Mouse (Mus musculus): ENCODE results near the gene Cyb561d1. TPM values are rescaled to one million over a fixed set of nuclear protein-coding genes. Genes with fewer than 3 reads are reported as not detected.

Gene Cyb561d1
- polyA plus RNA-seq, 1 experiment from 2014 or later = 2.6 TPM

DNA sequence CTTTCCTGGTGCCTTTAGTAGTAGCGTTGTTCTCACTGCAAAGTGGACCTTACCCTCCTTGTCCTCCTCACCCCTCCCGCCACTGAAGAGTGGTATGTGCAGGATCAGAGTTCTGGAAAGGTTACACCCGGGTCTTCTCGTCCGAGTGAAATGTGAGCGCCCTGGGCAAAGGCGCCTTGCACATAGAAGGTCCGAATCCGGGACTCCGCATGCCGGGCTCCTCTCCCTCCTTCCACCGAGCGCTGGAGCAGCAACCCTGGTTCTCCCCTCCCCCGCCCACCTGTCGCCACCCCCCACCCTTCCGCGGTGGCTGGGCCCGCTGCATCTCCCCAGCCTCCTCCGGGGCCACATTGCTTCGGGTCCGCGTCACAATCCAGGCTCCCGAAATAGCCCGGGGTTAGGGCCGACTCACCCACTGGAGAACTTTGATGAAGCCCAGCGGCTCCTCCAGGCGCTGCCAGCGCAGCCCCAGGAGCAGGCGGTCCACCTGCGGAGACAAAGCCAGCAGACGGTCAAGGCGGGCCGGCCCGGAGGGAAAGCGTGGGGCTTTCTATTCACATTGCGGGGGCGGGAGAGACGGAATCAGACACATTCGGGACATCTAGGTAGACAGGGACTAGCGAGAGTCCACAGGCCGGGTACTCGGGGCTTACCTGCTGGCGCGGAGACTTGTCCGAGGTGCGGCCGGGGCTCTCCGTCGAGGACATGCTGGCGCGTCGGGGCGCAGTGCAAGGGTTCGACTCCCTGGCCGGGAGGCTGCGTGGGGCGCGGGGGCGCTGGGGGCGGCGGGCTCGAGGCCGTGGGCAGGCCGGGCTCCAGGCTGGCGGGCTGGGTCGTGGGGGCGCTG, 24.9 kb upstream of the Cyb561d1 start:
- no peaks in the 10 kb centered on the region for H3K36me3 ChIP-seq (ENCODE audit: control insufficient read depth, insufficient read depth, low read length)
- peak overlapping the region; percentile 71 for H3K4me2 ChIP-seq (ENCODE audit: low read length)
- WGBS = 2% methylated on average over 63 of the region's 67 CpGs
- H3K9me3 ChIP-seq (ENCODE audit: control insufficient read depth, low read length) = no peaks in the 10 kb centered on the region
- H3K4me1 ChIP-seq (replicated peaks; ENCODE audit: control insufficient read depth, insufficient read depth, low read length) = 0 out of 2 replicates have a peak, but pooled peaks cover 4% of the 10 kb centered on the region
- peak overlapping the region; percentile 37 for H3K9ac ChIP-seq (ENCODE audit: low read length)
- H3K27ac ChIP-seq (ENCODE audit: low read depth) = no peak overlapping the region
- peaks cover 59% of the 10 kb centered on the region for H3K27me3 ChIP-seq (replicated peaks; ENCODE audit: control insufficient read depth, insufficient read depth, low read length)
- peak; percentile 47; the same call in 1 of the 2 replicates for ATAC-seq (replicated peaks; ENCODE audit: low FRiP score, low TSS enrichment, low read depth)
- DNase-seq (ENCODE audit: low spot score) = peak; percentile 74
- H3K4me3 ChIP-seq (ENCODE audit: low read depth, low read length) = peak overlapping the region; percentile 40

DNA sequence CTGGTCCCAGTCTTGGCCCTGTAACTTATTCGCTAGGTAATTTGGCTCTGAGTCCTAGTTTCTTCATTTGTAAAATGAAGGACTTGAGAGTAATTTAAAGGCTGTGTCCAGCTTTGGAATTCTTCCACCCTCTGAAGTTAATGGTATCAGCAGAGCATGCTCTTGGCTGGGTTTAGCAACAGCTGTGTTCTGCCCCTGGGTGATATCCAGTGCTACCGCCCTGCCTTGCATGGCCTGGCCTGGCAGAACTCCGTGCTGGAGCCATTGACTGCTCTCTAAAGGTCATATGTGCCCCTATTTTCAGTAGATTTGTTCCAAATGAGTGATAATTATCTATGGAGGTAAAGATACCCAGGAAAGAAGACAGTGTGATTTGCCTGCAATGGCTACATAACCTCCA, 19.6 kb upstream of the Cyb561d1 start:
- Histone ChIP-seq H3K9me3 (ENCODE audit: control insufficient read depth, low read length) (no peaks in the 10 kb centered on the region), H3K27ac (ENCODE audit: low read depth) (no peak overlapping the region), H3K27me3 (replicated peaks; ENCODE audit: control insufficient read depth, insufficient read depth, low read length) (peaks cover 39% of the 10 kb centered on the region), H3K4me1 (replicated peaks; ENCODE audit: control insufficient read depth, insufficient read depth, low read length) (no peaks in the 10 kb centered on the region), H3K36me3 (ENCODE audit: control insufficient read depth, insufficient read depth, low read length) (no peaks in the 10 kb centered on the region), H3K4me3 (ENCODE audit: low read depth, low read length) (no peak overlapping the region), H3K9ac (ENCODE audit: low read length) (no peak overlapping the region), H3K4me2 (ENCODE audit: low read length) (no peak overlapping the region)
- DNase-seq (ENCODE audit: low spot score) = no peak
- WGBS = 79% methylated on average over 3 of the region's 3 CpGs
- no peak for ATAC-seq (replicated peaks; ENCODE audit: low FRiP score, low TSS enrichment, low read depth)

DNA sequence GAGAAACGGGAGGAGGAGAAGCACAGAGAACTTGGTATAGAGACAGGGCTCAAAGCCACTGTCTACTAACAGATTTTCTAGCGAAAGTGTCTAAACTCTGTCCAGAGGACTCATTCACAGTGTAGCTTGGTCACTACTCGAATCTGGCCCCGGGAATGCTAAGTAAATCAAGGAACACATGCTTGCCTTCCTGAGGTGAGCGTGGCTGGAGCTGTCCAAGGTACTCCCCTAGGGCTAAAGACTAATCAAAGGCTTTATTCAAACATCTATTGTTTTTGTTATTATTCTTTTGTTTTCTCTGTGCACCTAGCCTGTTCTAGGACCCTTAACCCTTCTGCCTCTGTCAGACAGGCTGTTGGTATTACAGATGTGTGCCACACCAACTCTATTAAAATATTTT, 13.7 kb upstream of the Cyb561d1 start:
- H3K27me3 ChIP-seq (replicated peaks; ENCODE audit: control insufficient read depth, insufficient read depth, low read length) = no peaks in the 10 kb centered on the region; the same call in 1 of the 2 replicates
- peak; percentile 74 for DNase-seq (ENCODE audit: low spot score)
- no peak overlapping the region for H3K4me3 ChIP-seq (ENCODE audit: low read depth, low read length)
- no peaks in the 10 kb centered on the region for H3K36me3 ChIP-seq (ENCODE audit: control insufficient read depth, insufficient read depth, low read length)
- 11% methylated on average over 5 of the region's 5 CpGs for WGBS
- no peaks in the 10 kb centered on the region for H3K9me3 ChIP-seq (ENCODE audit: control insufficient read depth, low read length)
- no peak for ATAC-seq (replicated peaks; ENCODE audit: low FRiP score, low TSS enrichment, low read depth)
- no peaks in the 10 kb centered on the region for H3K4me1 ChIP-seq (replicated peaks; ENCODE audit: control insufficient read depth, insufficient read depth, low read length)
- H3K4me2 ChIP-seq (ENCODE audit: low read length) = no peak overlapping the region
- no peak overlapping the region for H3K9ac ChIP-seq (ENCODE audit: low read length)
- H3K27ac ChIP-seq (ENCODE audit: low read depth) = no peak overlapping the region

DNA sequence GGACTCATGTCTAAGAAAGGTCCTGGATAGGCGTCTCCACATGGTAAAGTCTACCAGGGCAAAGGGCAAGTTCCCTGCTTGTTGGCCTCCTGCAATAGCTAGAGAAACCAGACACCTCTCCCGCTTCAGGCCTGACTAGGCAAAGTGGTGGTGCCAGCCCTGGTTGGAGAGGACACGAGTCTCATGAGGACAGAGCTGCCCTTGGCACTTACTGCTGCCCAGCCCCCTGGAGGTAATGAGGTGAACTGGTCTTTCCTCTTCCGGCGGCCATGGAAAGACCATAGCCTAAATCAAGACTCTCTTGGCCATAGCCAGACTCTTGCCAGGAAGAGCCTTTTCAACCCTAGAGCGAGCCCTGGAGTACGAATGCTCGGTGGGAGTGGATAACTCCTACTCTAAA, 11.4 kb upstream of the Cyb561d1 start:
- no peak for ATAC-seq (replicated peaks; ENCODE audit: low FRiP score, low TSS enrichment, low read depth)
- peaks cover 2% of the 10 kb centered on the region; the same call in 1 of the 2 replicates for H3K36me3 ChIP-seq (ENCODE audit: control insufficient read depth, insufficient read depth, low read length)
- WGBS = 79% methylated on average over 8 of the region's 8 CpGs

DNA sequence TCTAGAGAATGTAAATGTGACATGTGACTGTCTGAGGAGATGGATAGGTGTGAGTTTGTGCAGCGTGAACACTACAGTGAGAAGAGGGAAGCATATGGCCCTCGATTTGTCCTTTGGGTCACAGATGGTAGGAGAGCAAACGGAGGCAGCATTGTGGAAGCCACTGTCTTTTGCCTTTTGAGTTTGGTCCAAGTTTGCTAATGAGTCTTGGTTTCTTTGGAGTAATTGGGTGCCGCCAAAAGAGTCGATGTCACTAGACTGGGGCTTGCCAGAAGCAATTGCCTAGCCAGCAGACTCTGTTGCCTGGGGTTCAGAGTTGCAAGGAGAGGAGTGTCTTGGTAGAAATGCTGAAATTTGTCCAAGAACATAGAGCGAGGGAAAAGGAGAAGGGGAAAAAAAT, 10.8 kb upstream of the Cyb561d1 start:
- Histone ChIP-seq H3K27me3 (replicated peaks; ENCODE audit: control insufficient read depth, insufficient read depth, low read length) (no peaks in the 10 kb centered on the region; the same call in 1 of the 2 replicates), H3K9me3 (ENCODE audit: control insufficient read depth, low read length) (no peaks in the 10 kb centered on the region), H3K4me3 (ENCODE audit: low read depth, low read length) (no peak overlapping the region), H3K4me1 (replicated peaks; ENCODE audit: control insufficient read depth, insufficient read depth, low read length) (peaks cover 15% of the 10 kb centered on the region), H3K27ac (ENCODE audit: low read depth) (no peak overlapping the region), H3K36me3 (ENCODE audit: control insufficient read depth, insufficient read depth, low read length) (peaks cover 8% of the 10 kb centered on the region; the same call in 1 of the 2 replicates), H3K9ac (ENCODE audit: low read length) (no peak overlapping the region), H3K4me2 (ENCODE audit: low read length) (no peak overlapping the region)
- ATAC-seq (replicated peaks; ENCODE audit: low FRiP score, low TSS enrichment, low read depth) (no peak), DNase-seq (ENCODE audit: low spot score) (no peak)
- WGBS = 88% methylated on average over 6 of the region's 6 CpGs

More for the DNA sequence above, 11.4 kb upstream of the Cyb561d1 start:
- Histone ChIP-seq H3K4me3 (ENCODE audit: low read depth, low read length) (no peak overlapping the region), H3K27ac (ENCODE audit: low read depth) (no peak overlapping the region), H3K4me1 (replicated peaks; ENCODE audit: control insufficient read depth, insufficient read depth, low read length) (peaks cover 15% of the 10 kb centered on the region), H3K27me3 (replicated peaks; ENCODE audit: control insufficient read depth, insufficient read depth, low read length) (no peaks in the 10 kb centered on the region; the same call in 1 of the 2 replicates), H3K9ac (ENCODE audit: low read length) (no peak overlapping the region), H3K9me3 (ENCODE audit: control insufficient read depth, low read length) (no peaks in the 10 kb centered on the region), H3K4me2 (ENCODE audit: low read length) (no peak overlapping the region)
- no peak for DNase-seq (ENCODE audit: low spot score)

DNA sequence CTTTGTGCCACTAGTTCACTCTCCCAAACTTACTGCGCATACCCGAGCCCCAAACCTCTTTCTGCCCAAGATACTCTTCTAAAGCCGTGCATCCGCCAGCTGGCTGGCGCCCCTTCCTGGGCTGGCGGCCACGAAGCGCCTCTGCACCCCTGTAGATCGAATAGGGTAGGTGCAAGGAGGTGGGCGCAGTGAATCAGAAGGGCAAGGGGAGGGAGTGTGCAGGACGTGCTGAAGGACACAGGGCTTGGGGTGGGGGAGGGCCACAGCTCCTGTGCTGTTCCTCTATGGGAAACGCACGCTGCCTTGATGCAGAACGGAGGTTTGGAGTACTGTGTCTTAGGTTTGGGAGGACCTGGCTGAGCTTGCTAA, 9.7 kb upstream of the Cyb561d1 start, which contains the start of gene Atxn7l2:
Gene Atxn7l2, minus strand, starts transcription at position 164 of the 369 bp plus-strand sequence.
- ATAC-seq (replicated peaks; ENCODE audit: low FRiP score, low TSS enrichment, low read depth) (peak; percentile 82), DNase-seq (ENCODE audit: low spot score) (no peak)
- Histone ChIP-seq H3K9ac (ENCODE audit: low read length) (peak within 1 kb of the TSS; percentile 84), H3K9me3 (ENCODE audit: control insufficient read depth, low read length) (no peaks in the 10 kb centered on the region), H3K27ac (ENCODE audit: low read depth) (peak within 1 kb of the TSS; percentile 87), H3K27me3 (replicated peaks; ENCODE audit: control insufficient read depth, insufficient read depth, low read length) (no peaks in the 10 kb centered on the region), H3K4me3 (ENCODE audit: low read depth, low read length) (peak within 1 kb of the TSS; percentile 64), H3K36me3 (ENCODE audit: control insufficient read depth, insufficient read depth, low read length) (peaks cover 19% of the 10 kb centered on the region), H3K4me1 (replicated peaks; ENCODE audit: control insufficient read depth, insufficient read depth, low read length) (peaks cover 15% of the 10 kb centered on the region), H3K4me2 (ENCODE audit: low read length) (peak within 1 kb of the TSS; percentile 89)
- WGBS = under 1% methylated on average over 14 of the region's 14 CpGs

DNA sequence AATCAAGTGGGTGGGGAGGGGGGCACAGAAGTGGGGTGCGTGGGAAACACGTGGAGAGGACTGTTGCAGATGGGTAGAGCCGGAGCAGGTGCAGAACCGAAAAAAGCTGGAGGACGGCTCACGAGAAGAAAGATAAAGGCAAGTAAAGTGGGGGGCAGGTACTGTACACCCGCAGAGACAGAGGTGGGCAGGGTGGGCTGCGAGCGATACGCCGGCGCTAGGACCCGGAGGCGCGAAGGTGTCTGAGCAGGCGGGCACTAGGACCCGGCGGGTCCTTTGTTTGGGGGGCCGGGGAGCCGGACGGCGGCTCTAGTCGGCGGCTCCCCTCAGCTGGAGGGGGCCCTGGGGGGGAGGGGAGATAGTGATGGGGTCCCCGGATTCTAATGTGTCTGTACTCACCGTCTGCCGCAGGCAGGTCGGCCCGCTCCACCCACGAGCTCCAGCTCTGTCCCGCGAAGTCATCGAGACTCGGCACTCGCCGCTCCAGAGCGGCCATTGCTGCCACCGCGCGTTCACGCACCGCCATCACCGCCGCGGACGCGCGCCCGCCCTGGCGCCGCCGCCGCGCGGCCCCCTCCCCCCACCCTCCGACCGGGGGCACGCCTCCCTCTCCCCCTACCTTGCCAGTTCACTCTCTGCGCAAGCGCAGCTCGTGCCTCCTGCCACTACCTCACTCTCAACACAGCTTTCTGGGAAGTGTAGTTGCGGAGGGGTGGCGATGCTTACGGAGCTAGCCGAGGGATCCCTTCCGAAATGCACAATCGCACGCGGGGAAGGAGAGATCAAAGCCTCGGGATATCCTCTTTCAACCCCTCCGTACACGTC, 9.1 kb upstream of the Cyb561d1 start:
- peak overlapping the region; percentile 89 for H3K4me2 ChIP-seq (ENCODE audit: low read length)
- under 1% methylated on average over 59 of the region's 72 CpGs for WGBS

DNA sequence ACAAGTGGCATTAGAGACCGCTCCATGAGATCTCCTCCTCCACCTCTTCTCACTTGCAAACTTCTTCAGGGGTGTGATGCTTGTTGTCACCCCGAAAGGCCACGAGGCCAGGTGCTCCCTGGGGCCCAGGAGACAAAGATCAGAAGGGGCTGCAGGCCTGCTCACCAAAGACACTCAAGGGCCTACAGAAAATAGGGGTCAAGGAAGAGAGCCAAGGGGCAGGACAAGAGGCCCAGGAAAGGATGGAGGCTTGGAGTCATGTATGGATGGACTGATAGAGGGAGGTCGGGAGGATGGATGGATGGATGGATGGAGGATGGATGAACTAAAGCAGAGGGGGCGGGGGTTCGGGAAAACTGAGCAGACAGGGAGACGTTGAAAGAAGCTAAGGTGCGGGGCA, 8.5 kb upstream of the Cyb561d1 start:
- 6% methylated on average over 8 of the region's 8 CpGs for WGBS
- H3K36me3 ChIP-seq (ENCODE audit: control insufficient read depth, insufficient read depth, low read length) = peaks cover 30% of the 10 kb centered on the region
- H3K4me3 ChIP-seq (ENCODE audit: low read depth, low read length) = peak overlapping the region; percentile 64
- H3K9ac ChIP-seq (ENCODE audit: low read length) = peak overlapping the region; percentile 84
- ATAC-seq (replicated peaks; ENCODE audit: low FRiP score, low TSS enrichment, low read depth) = peak; percentile 4
- peak overlapping the region; percentile 89 for H3K4me2 ChIP-seq (ENCODE audit: low read length)
- H3K9me3 ChIP-seq (ENCODE audit: control insufficient read depth, low read length) = no peaks in the 10 kb centered on the region
- no peaks in the 10 kb centered on the region for H3K27me3 ChIP-seq (replicated peaks; ENCODE audit: control insufficient read depth, insufficient read depth, low read length)
- no peak for DNase-seq (ENCODE audit: low spot score)
- peaks cover 15% of the 10 kb centered on the region for H3K4me1 ChIP-seq (replicated peaks; ENCODE audit: control insufficient read depth, insufficient read depth, low read length)
- H3K27ac ChIP-seq (ENCODE audit: low read depth) = peak overlapping the region; percentile 87

More for the DNA sequence above, 9.1 kb upstream of the Cyb561d1 start:
- peaks cover 25% of the 10 kb centered on the region for H3K36me3 ChIP-seq (ENCODE audit: control insufficient read depth, insufficient read depth, low read length)
- peak; percentile 96 for DNase-seq (ENCODE audit: low spot score)
- peak overlapping the region; percentile 84 for H3K9ac ChIP-seq (ENCODE audit: low read length)
- H3K27me3 ChIP-seq (replicated peaks; ENCODE audit: control insufficient read depth, insufficient read depth, low read length) = no peaks in the 10 kb centered on the region
- peak overlapping the region; percentile 64 for H3K4me3 ChIP-seq (ENCODE audit: low read depth, low read length)
- peaks cover 15% of the 10 kb centered on the region for H3K4me1 ChIP-seq (replicated peaks; ENCODE audit: control insufficient read depth, insufficient read depth, low read length)
- H3K9me3 ChIP-seq (ENCODE audit: control insufficient read depth, low read length) = no peaks in the 10 kb centered on the region
- ATAC-seq (replicated peaks; ENCODE audit: low FRiP score, low TSS enrichment, low read depth) = peak; percentile 94
- peak overlapping the region; percentile 87 for H3K27ac ChIP-seq (ENCODE audit: low read depth)

Measured in intestine, embryonic 14.5 days (tissue).